Comparison of ENCODE assay signal across 8 mouse cellular contexts in the genomic region with DNA sequence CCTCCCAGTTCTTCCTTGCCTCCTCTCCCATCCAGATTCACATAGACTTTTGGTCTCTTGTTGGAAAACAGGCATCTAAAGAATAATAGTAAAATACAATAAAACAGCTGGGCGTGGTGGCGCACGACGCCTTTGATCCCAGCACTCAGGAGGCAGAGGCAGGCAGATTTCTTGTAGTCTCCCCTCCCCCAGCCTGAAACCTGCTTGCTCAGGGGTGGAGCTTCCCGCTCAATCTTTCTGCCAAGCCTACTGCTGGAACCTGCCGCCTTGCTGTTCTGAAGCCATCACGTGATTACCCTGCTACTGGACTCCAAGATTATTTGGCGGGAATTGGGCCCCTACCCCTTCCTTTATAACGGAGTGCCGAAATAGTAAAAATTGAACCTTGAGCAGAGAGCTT. TPM values are rescaled to one million over a fixed set of nuclear protein-coding genes. Genes with fewer than 3 reads are reported as not detected.
"Had no signal": no experiment of that assay in that cellular context is flagged by ENCODE, and none has a peak within 500 bp of the region (broad histone marks: within the 10 kb centered on the region; RNA-seq: fewer than 3 reads in every experiment).

No protein-coding gene starts in this region.

RNA-seq across cellular contexts. Expression of a gene that starts 45.2 kb away (rescaled TPM):
- total RNA-seq: common myeloid progenitor, adult 5-6 weeks; gastrocnemius, adult 18-20 months; gastrocnemius, adult 2 months; gastrocnemius, adult 8-10 months; gastrocnemius, postnatal 25 days; gastrocnemius, postnatal 36 days; granulocyte monocyte progenitor cell, adult 5-6 weeks; heart, adult 2 months had no signal
